Mouse (Mus musculus) left cerebral cortex, postnatal 25 days (tissue): ENCODE results near the gene Krt20. TPM values are rescaled to one million over a fixed set of nuclear protein-coding genes. Genes with fewer than 3 reads are reported as not detected.
A peak's percentile ranks its signal among the peaks of the same experiment; 100 is the strongest.

Experiments used
- DNase-seq, 2 experiments: peaks; one replicate each; pipeline ENCODE4 v3.0.0; 2022; ENCODE audit warnings: low spot score in 2 of 2, mixed read lengths in 1 of 2
- intact Hi-C: fragments of 180-260 bp; cut with DNase I; formaldehyde crosslinking; loops from one replicate; pipeline ENCODE4 v1.15.1; 2025
- total RNA-seq, 2 experiments: library from RNA; stranded (reverse); gene quantifications; 2 replicates each; pipeline ENCODE4 v1.2.3; 2021

The Krt20 gene
- total RNA-seq, 2 experiments from 2014 or later = not detected

DNA sequence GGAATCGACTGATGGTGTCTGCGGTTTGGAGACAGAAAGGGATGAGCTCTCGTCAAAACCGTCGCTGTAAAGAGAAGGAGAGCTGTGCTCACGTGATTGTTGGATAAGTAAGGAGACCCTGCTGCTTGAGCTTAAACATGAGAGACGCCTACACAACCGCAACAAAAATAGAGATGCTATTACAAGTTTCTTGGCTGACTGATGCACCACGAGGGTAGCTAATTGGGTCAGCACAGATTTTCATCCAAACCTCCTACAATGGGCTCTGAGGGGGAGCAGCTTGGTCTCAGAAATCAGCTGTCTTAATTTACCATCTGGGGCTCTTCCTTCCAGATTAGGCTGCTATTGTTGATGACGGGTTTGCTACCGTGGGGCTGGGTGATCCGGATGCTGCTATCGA, 21.0 kb downstream of the Krt20 start:
- peak; percentile 59 to 97 for DNase-seq
- intact Hi-C loops = loop anchor here (1.0 to 2.0 kb wide), 2 partner anchors 25 to 156 kb away; no protein-coding TSS in a partner anchor

DNA sequence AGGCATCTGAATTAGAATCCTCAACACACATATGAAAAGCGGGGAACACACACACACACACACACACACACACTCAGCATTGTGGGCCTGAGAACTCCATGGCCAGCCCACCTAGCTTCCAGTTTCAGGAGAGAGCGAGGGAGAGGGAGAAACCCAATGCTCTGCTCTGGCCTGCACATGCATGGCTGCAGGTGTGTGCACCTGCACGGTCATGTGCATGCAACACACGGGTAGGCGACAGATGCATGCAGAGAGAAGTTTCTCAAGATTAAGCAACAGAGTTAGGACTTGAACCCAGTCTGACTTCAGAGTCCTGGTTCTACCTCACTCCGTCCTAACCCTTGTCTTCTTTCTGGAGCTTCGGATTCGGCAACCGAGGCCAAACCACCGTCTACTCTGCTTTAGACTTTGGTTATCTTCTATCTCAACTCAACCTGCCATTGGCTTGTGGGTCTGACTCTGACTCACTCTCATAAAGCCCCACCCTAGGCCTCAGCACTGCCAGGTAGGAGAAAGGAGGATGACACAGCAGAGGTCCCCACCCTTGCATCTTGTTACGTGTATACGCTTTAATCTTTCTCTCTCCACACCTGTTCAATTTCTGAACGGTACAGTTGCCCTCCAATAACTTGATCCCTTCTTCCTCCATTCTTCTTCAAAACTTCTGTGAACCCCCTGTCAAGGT, 23.3 kb downstream of the Krt20 start:
- intact Hi-C loops = loop anchor here (5.0 kb wide), 1 partner anchor 883 kb away; no protein-coding TSS in a partner anchor

DNA sequence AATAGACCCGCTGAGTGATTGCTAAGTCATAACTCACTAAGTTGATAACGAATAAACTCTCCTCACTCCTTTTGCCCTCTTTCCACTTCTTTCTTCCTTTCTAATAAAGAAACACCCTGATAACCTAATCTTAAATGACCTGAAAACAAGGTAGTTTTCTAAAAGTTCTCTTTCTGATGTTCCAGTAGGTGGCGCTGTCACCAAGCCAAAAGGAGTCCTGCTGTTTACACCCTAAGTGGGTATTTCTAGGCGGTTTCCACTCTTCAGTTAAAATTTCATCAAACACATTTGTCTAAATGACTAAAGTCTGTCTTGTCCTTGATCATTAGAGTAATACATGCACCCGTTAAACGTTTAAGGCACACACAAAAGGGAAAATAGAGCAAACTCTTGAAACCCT, 24.7 kb downstream of the Krt20 start:
- DNase-seq = peak; percentile 54 to 61
- intact Hi-C loops = loop anchor here (1.0 to 5.0 kb wide), 2 partner anchors 50 to 884 kb away; no protein-coding TSS in a partner anchor

More for the DNA sequence above, 23.3 kb downstream of the Krt20 start:
- DNase-seq = no peak

DNA sequence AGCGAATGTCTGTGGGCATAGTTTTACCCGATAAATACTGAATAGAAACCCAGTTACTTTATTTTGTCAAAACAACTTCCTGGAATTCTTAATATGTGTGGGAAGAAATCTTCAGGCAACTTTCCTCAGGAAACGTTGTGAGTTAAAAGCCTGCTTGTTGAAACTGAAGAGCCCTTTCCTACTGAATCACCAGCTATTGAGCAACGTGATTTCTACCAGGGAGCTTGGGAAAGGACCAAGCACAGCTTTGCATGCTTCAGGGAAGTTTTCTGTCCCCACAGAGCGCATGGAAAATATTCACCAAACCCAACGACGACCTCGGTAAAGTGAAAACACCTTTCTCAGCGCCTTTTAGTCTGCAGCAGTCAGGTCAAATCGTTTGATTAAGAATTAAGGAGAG, 31.8 kb downstream of the Krt20 start:
- no peak for DNase-seq
- intact Hi-C loops = no loop called here

DNA sequence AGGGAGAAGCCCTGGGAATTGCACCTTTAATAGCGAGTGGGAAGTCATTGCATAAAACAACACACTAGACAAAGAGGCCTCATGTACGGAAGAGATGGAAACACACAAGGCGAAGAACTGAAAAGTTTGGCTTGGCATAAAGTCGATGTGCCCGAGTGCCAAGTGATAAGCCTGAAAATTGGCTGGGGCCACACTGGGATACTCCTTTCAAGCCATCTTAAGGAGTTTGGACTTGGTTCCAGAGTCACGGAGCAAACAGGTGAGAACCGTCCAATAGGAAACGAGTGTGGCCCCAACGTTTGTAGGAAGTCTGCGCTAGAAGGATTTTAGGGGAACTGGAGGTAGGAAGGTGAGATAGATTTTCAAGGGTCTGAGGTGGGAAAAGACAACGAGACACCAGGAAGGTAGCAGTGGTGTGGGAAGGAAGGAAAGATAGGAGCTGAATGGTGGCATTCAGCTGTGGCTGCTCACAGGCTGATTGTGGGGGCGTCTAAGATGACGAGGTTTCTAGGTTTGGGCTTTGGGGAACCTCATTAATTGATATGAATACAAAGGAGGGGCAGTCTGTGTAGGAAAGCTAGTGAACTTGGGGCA, 37.9 kb downstream of the Krt20 start:
- intact Hi-C loops = no loop called here
- DNase-seq = no peak

DNA sequence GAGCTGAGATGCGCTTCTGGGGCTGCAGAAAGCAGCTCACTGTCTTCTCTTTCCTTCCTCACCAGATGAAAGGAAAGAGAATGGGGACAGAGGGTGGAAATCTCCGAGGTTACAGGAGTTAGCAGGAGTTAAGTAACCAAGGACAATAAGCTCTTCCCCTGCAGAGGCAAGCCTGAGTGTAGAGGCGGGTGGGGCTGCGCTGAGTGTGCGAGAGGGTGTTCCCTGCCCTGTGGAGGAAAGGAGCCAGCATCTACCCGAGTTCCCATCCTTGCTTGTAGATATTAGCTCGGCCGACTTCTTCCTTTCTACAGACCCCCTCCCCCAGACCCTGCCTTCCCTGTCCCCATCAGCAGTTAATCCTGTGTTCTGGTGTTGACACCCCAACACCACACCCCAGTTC, 39.1 kb downstream of the Krt20 start:
- intact Hi-C loops = no loop called here
- DNase-seq = no peak

DNA sequence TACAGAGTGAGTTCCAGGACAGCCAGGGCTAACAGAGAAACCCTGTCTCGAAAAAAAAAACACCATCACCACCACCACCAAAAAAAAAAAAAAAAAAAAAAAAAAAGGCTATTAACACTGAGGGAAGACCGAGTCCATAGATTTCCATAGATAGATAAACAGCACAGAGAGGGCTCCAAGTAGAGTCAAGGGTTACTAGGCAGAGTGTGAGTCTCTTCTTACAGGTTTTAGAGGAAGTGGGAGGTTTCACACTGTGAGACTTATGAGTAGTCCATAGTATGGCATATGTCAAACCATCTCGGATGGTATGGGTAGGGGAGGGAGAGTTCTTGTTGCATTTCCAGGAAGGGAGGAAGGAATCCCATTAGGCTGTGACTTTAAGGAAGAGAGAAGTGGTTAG, 39.9 kb downstream of the Krt20 start:
- intact Hi-C loops = no loop called here
- DNase-seq = no peak

DNA sequence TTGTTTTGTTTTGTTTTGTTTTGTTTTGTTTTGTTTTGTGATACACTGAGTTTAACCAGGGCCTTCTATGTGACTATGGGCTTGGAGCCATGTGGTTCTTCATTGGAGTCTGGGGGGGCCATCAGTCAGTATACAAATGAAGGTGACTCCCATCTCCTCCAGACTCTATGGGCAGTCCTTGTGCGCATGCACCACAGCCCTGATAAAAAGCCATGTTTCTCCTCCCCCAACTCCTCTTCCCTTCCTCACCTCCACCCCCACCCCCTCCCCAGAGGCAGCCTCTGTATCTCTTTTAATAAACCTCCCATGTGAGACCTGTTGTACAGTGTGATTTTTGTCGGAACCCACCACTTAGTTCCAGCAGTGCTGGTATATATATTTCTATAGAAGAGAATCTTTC, 41.3 kb downstream of the Krt20 start:
- intact Hi-C loops = no loop called here
- no peak for DNase-seq

DNA sequence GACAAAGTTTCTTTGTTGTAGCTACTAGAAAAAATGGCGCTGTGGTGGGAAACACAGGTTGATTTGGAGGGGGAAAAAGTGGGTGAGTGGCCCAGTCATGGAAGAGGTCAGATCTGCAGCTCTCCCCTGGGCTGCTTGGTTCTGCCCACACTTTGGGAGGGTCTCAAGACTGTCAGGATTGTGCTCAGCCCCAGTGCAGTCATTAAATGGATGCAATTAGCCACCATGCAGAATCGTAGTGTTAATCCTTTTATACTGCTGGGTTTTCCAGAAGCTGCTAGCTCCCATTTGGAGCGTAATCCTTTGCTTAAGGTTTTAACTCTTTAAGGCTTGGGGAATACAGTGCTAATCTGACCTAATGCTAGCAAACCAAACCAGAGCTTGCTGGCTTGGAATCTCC, 41.9 kb downstream of the Krt20 start:
- intact Hi-C loops = no loop called here
- DNase-seq = no peak

DNA sequence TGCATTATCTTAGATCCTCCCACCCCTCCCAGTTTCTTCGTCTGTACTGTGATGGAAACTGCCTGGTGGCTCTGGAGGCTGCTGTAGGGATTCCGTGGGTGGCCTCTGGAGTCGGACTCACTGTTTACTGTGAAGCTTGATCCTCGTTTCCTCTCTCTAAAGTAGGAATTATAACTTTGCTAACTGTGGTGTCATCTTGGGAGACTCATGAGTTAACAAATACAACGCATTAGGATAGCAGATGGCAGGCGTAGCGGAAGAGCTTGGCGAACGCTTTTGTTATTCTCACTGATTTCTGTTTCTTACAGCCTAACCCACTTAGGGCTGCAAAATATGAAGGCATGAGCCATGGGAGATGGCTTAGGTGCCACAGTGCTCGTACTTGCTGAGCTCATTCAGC, 45.5 kb downstream of the Krt20 start:
- intact Hi-C loops = loop anchor here (1.0 kb wide), 1 partner anchor 25 kb away; no protein-coding TSS in a partner anchor
- DNase-seq = peak; percentile 28 to 70

DNA sequence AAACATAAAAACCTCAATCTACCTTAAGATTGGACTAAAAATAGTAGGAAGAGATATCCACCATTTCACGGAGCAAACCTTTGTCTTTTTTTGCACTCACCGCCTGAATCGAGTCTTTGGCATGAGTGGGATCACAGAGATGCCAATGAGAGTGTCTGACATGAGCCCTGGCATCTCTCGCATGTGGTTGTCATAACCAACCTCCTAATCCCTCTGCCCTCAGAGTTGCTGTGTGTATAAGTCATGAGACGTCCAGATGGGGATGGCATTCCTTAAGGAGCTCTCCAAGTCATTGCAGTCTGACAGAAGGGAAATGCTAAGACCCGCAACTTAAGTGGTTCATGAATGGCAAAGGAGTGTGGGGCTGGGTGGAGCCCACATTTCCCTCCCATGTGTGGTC, 46.6 kb downstream of the Krt20 start:
- DNase-seq = no peak
- intact Hi-C loops = no loop called here

DNA sequence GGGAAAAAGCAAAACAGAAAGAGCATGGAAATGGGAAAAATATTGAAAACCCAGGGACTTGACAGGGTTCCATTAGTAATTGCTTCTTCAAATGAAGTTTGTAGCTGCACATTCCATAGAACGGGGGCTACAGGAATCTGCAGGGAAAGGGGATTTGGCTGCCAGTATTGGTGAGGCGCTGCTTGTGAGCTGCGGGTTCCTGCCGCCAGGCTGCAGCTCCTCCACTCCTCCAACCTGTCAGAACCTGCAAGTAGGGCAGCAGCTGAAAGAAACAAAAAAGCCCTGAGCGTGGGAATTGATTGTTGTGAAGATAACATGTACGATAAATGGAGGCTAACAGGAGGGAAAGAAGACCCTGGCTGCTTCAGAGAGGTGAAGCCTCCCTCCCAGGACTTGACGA, 47.1 kb downstream of the Krt20 start:
- DNase-seq = no peak
- intact Hi-C loops = no loop called here

DNA sequence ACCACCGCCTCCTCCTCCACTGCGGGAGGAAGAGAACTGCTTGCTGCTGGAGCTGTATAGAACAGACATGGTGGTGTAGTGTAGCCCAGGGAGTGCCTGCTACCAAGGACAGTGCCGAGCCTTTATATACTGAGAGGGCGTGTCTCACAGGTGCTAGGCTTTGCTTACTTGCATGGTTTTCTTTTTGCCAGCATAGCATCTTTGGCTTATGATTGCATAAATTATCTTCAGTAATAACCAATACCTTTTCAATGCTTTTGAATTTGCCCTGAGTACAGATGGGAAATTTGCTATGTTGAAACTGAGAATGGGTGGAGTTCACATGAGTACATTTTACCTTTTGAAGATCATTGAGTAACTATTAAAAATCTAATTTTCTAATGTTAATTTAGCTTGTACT, 48.7 kb downstream of the Krt20 start, which contains the start of gene Krt10:
Gene Krt10, minus strand, starts transcription at position 101 of the 400 bp plus-strand sequence.
- intact Hi-C loops = loop anchor here (10.0 kb wide), 2 partner anchors 186 to 616 kb away; no protein-coding TSS in a partner anchor

DNA sequence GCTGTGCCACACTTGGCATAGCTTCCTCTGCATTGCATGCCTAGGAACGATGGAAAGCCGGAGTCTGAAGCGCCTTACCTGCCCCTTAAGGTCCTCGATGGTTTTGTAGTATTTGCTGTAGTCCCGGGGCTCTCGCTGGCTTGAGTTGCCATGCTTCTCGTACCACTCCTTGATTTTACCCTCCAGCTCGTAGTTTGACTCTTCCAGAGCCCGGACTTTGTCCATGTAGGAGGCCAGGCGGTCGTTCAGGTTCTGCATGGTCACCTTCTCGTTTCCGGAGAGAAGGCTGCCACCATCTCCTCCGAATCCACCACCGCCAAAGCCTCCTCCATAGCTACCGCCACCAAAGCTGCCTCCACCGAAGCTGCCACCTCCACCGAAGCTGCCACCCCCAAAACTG, 49.3 kb downstream of the Krt20 start:
- intact Hi-C loops = loop anchor here (10.0 kb wide), 2 partner anchors 186 to 616 kb away; no protein-coding TSS in a partner anchor
- DNase-seq = no peak

More for the DNA sequence above, 48.7 kb downstream of the Krt20 start, which contains the start of gene Krt10:
- DNase-seq = no peak

DNA sequence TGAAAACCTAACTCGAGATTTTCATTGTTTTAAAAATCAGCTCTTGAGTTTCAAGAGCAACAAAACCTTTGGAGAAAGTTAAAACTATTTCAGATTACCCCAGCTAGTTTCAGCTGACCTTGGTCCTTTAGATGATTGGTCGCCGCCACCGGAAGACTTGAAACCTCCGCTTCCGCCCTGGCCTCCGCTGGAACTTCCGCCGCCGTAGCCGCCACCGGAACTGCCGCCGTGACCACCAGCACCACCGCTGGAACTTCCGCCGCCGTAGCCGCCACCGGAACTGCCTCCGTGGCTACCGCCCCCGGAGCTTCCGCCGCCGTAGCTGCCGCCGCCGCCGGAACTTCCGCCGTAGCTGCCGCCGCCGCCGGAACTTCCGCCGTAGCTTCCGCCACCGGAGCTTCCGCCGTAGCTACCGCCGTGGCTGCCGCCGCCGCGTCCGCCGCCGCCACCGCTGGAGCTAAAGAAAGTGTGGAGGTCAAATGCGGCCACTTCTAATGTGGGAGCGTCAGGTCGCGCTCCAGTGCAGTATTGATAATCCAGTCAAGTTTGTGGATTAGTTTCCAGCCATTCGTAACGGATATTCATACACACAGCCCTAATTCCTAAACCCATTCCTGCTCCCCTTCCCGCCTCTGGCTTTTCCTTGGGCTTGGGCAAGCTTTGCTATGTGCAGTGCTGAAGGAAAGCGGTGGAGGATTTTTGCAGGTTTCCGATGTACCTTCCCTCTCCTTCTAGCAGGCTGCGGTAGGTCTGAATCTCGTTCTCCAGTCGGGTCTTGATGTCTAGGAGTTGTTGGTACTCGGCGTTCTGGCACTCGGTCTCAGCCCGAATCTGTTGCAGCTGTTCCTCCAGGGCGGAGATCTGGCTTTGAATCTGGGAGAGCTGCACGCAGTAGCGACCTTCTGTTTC, 51.9 kb downstream of the Krt20 start:
- intact Hi-C loops = loop anchor here (10.0 kb wide), 2 partner anchors 189 to 619 kb away; no protein-coding TSS in a partner anchor
- peak; percentile 88 to 93 for DNase-seq

DNA sequence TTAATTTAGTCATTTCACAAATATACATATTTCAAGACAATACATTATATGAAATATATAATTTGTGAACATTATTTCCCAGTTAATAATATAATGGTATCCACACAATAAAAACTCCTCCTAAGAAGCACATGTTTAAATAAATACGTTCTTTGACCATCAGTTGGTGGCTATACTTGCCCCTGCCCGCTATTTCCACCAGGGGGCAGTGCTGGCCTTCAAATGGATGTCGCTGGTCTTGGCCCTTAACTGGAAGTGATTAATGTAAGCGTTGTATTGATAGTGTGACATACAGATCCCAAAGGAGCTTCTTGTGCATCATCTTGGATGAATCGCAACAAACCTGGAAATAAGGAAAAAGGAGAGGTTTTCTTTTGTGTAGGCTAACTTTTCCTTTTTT, 58.4 kb downstream of the Krt20 start:
- intact Hi-C loops = loop anchor here (1.0 to 2.0 kb wide), 3 partner anchors 84 to 917 kb away; no protein-coding TSS in a partner anchor
- DNase-seq = peak; percentile 73 to 83
